ENCODE assay signal across 17 mouse cellular contexts in the genomic region with DNA sequence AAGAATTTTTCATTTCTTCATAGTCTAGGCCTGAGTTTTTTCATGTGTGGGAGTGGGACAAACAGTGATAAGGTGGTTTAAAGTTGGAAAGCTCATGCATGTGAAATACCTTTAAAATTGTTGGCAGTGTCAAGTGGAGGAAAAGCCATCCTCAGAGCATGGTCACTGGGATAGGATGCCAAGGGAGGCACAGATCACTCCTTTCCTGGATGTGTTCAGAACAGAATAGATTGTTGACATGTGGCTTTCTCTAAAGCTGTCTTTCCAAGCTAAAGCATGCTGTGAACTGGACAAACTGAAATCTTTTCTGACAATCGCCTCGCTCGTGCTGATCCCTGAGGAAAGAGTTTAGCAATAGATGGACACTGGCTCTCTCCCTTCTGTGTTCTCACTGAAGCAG.
"Had no signal": no experiment of that assay in that cellular context is flagged by ENCODE, and none has a peak within 500 bp of the region (broad histone marks: within the 10 kb centered on the region; RNA-seq: fewer than 3 reads in every experiment).

No protein-coding gene starts in this region.

- H3K9me3 ChIP-seq: limb, embryonic 12.5 days; limb, embryonic 15.5 days; midbrain, embryonic 12.5 days; midbrain, embryonic 15.5 days; neural tube, embryonic 12.5 days; neural tube, embryonic 15.5 days had no signal

- H3K4me3 ChIP-seq: limb, embryonic 12.5 days; limb, embryonic 15.5 days; midbrain, embryonic 12.5 days; midbrain, embryonic 15.5 days; neural tube, embryonic 12.5 days; neural tube, embryonic 15.5 days had no signal

- DNase-seq: kidney, postnatal 4 days; left cerebral cortex, postnatal 4 days; liver, postnatal 0 days; right cerebral cortex, postnatal 25 days; thymus, adult 18-20 months; thymus, postnatal 36 days had no signal

- H3K27ac ChIP-seq: liver, embryonic 14.5 days; macrophage; midbrain, embryonic 12.5 days; midbrain, embryonic 15.5 days; neural tube, embryonic 12.5 days; neural tube, embryonic 15.5 days had no signal

- ATAC-seq: liver, postnatal 0 days; lung, postnatal 0 days; midbrain, embryonic 15.5 days had no signal

- H3K36me3 ChIP-seq: midbrain, embryonic 15.5 days had no signal

- H3K27me3 ChIP-seq: limb, embryonic 12.5 days; limb, embryonic 15.5 days; midbrain, embryonic 12.5 days; midbrain, embryonic 15.5 days; neural tube, embryonic 12.5 days; neural tube, embryonic 15.5 days had no signal

- H3K4me1 ChIP-seq: midbrain, embryonic 12.5 days; neural tube, embryonic 12.5 days had no signal

- H3K4me2 ChIP-seq: limb, embryonic 12.5 days; limb, embryonic 15.5 days; liver, embryonic 11.5 days; lung, embryonic 14.5 days; midbrain, embryonic 12.5 days; midbrain, embryonic 15.5 days; neural tube, embryonic 12.5 days; neural tube, embryonic 15.5 days had no signal

- H3K9ac ChIP-seq: limb, embryonic 12.5 days; limb, embryonic 15.5 days; liver, embryonic 14.5 days; liver, postnatal 0 days; lung, embryonic 14.5 days; midbrain, embryonic 12.5 days; midbrain, embryonic 15.5 days; neural tube, embryonic 12.5 days; neural tube, embryonic 15.5 days had no signal
